15 mouse cellular contexts compared by ENCODE assay signal in genomic region chr10:40649634-40650033, GRCm38 (mm10). TPM values are rescaled to one million over a fixed set of nuclear protein-coding genes. Genes with fewer than 3 reads are reported as not detected.
DNase-seq lines count a peak whose midpoint lies in the region; ATAC-seq and TF ChIP-seq lines count a peak whose summit lies in the region.
"Had no signal": no experiment of that assay in that cellular context is flagged by ENCODE, and none has a peak within 500 bp of the region (broad histone marks: within the 10 kb centered on the region; RNA-seq: fewer than 3 reads in every experiment).

No protein-coding gene starts in this region.

- peak; percentile 48 for TF ChIP-seq CTCF in lung, embryonic 14.5 days (IDR thresholded peaks at IDR 0.05; ENCODE audit: low read depth)
- TF ChIP-seq CTCF in lung, adult 2 months (IDR thresholded peaks at IDR 0.05; ENCODE audit: insufficient read depth, low read length): no peak
- no peak for TF ChIP-seq CTCF in brain, embryonic 14.5 days (IDR thresholded peaks at IDR 0.05; ENCODE audit: borderline replicate concordance, extremely low read depth, insufficient read depth, insufficient read length)

- no peaks in the 10 kb centered on the region for H3K9me3 ChIP-seq in forebrain, embryonic 14.5 days (replicated peaks; ENCODE audit: control insufficient read depth, low read length)
- H3K9me3 ChIP-seq in forebrain, embryonic 10.5 days: peaks cover 23% of the 10 kb centered on the region
- no peaks in the 10 kb centered on the region for H3K9me3 ChIP-seq in lung, embryonic 14.5 days (ENCODE audit: low read depth, low read length)
- H3K9me3 ChIP-seq: embryonic facial prominence, embryonic 13.5 days; limb, embryonic 15.5 days had no signal

- no peaks in the 10 kb centered on the region for H3K36me3 ChIP-seq in forebrain, embryonic 14.5 days (ENCODE audit: control insufficient read depth, insufficient read depth, low read length)
- H3K36me3 ChIP-seq in forebrain, embryonic 10.5 days (replicated peaks): no peaks in the 10 kb centered on the region
- H3K36me3 ChIP-seq in lung, embryonic 14.5 days (ENCODE audit: insufficient read depth): no peaks in the 10 kb centered on the region
- H3K36me3 ChIP-seq: embryonic facial prominence, embryonic 13.5 days; limb, embryonic 15.5 days had no signal

- ATAC-seq in forebrain, embryonic 14.5 days: no peak
- no peak for ATAC-seq in lung, embryonic 14.5 days (ENCODE audit: insufficient read depth)
- ATAC-seq: midbrain, embryonic 16.5 days had no signal

- H3K4me1 ChIP-seq in forebrain, embryonic 14.5 days (ENCODE audit: control insufficient read depth, insufficient read depth, low read length): peaks cover 6% of the 10 kb centered on the region; the same call in 1 of the 2 replicates
- peaks cover 23% of the 10 kb centered on the region for H3K4me1 ChIP-seq in forebrain, embryonic 10.5 days
- H3K4me1 ChIP-seq in lung, embryonic 14.5 days (ENCODE audit: insufficient read depth): no peaks in the 10 kb centered on the region
- no peaks in the 10 kb centered on the region for H3K4me1 ChIP-seq in lung, adult 2 months (ENCODE audit: control insufficient read depth, insufficient read depth, low read length)
- H3K4me1 ChIP-seq: embryonic facial prominence, embryonic 13.5 days; limb, embryonic 15.5 days had no signal

- 25% methylated on average over 4 of the region's 4 CpGs for WGBS in forebrain, embryonic 14.5 days
- 37% methylated on average over 4 of the region's 4 CpGs for WGBS in forebrain, embryonic 10.5 days
- 20% methylated on average over 4 of the region's 4 CpGs for WGBS in lung, embryonic 14.5 days
- WGBS in lung, adult 2 months: 19% methylated on average over 4 of the region's 4 CpGs

- no peak for TF ChIP-seq POLR2A in lung, adult 2 months (IDR thresholded peaks at IDR 0.05; ENCODE audit: borderline replicate concordance, extremely low read depth, low read depth, low read length)
- no peak for TF ChIP-seq POLR2A in brain, embryonic 14.5 days (IDR thresholded peaks at IDR 0.05; ENCODE audit: borderline replicate concordance, extremely low read depth, insufficient read depth, insufficient read length, poor library complexity, severe bottlenecking)

- peak; percentile 76 for DNase-seq in forebrain, embryonic 14.5 days (ENCODE audit: low spot score)
- DNase-seq in forebrain, embryonic 10.5 days (ENCODE audit: extremely low spot score, low spot score): no peak
- peak; percentile 74 for DNase-seq in lung, embryonic 14.5 days
- no peak for DNase-seq in lung, adult 2 months
- peak; percentile 85 for DNase-seq in brain, embryonic 14.5 days (ENCODE audit: low read depth)
- peak; percentile 54 for DNase-seq in retina, postnatal 1 day
- DNase-seq in urinary bladder, postnatal 14 days (ENCODE audit: low spot score): no peak
- DNase-seq in ovary, postnatal 10 days (ENCODE audit: low spot score): no peak
- DNase-seq: adrenal gland, postnatal 36 days; gastrocnemius, postnatal 10 days; heart, postnatal 4 days; kidney, postnatal 14 days had no signal

- no peak overlapping the region for H3K27ac ChIP-seq in forebrain, embryonic 14.5 days (ENCODE audit: low read depth, low read length)
- no peak overlapping the region for H3K27ac ChIP-seq in forebrain, embryonic 10.5 days
- H3K27ac ChIP-seq in lung, embryonic 14.5 days (ENCODE audit: low read depth): no peak overlapping the region
- H3K27ac ChIP-seq: embryonic facial prominence, embryonic 13.5 days; limb, embryonic 15.5 days had no signal

- H3K9ac ChIP-seq in forebrain, embryonic 14.5 days (ENCODE audit: low read length): no peak overlapping the region
- no peak overlapping the region for H3K9ac ChIP-seq in lung, embryonic 14.5 days
- H3K9ac ChIP-seq: embryonic facial prominence, embryonic 13.5 days; limb, embryonic 15.5 days had no signal

- no peaks in the 10 kb centered on the region for H3K27me3 ChIP-seq in forebrain, embryonic 14.5 days (replicated peaks; ENCODE audit: control insufficient read depth, insufficient read depth, low read length)
- no peaks in the 10 kb centered on the region; the same call in 1 of the 2 replicates for H3K27me3 ChIP-seq in forebrain, embryonic 10.5 days (ENCODE audit: poor library complexity, severe bottlenecking)
- no peaks in the 10 kb centered on the region for H3K27me3 ChIP-seq in lung, embryonic 14.5 days (ENCODE audit: insufficient read depth, low read length)
- H3K27me3 ChIP-seq: embryonic facial prominence, embryonic 13.5 days had no signal

- no peak overlapping the region for H3K4me3 ChIP-seq in forebrain, embryonic 14.5 days (ENCODE audit: low read depth, low read length)
- H3K4me3 ChIP-seq in forebrain, embryonic 10.5 days: no peak overlapping the region
- no peak overlapping the region for H3K4me3 ChIP-seq in lung, embryonic 14.5 days (ENCODE audit: low read depth, low read length)
- H3K4me3 ChIP-seq in lung, adult 2 months (replicated peaks; ENCODE audit: extremely low read depth, low read depth, low read length): no peak overlapping the region
- H3K4me3 ChIP-seq: embryonic facial prominence, embryonic 13.5 days; limb, embryonic 15.5 days had no signal

- no peak overlapping the region for H3K4me2 ChIP-seq in forebrain, embryonic 14.5 days (ENCODE audit: low read length)
- H3K4me2 ChIP-seq in lung, embryonic 14.5 days: no peak overlapping the region
- H3K4me2 ChIP-seq: embryonic facial prominence, embryonic 13.5 days; limb, embryonic 15.5 days had no signal

RNA-seq across cellular contexts. Expression of gene Ddo, which starts 19.8 kb away (rescaled TPM):
- 0.75 and 0.79 TPM in 2 replicates for polyA plus RNA-seq in forebrain, embryonic 14.5 days (2014; fragmentation: Nextera tagmentation; extraction: Ambion mirVana)
- polyA plus RNA-seq in forebrain, embryonic 10.5 days (2016; fragmentation: Nextera tagmentation; extraction: Ambion mirVana): 0.14 and 0.26 TPM in 2 replicates
- polyA plus RNA-seq in lung, embryonic 14.5 days (2014; fragmentation: Nextera tagmentation; extraction: Ambion mirVana): 1.8 and 2.7 TPM in 2 replicates
- polyA plus RNA-seq in lung, adult 2 months (2012; rRNA removed): 9.1 and 11.3 TPM in 2 replicates
- polyA plus RNA-seq in brain, embryonic 14.5 days (2012; rRNA removed): 0.69 and 0.83 TPM in 2 replicates

RNA-seq across cellular contexts. Expression of gene Mettl24, which starts 33.4 kb away (rescaled TPM):
- 0.23 and 0.29 TPM in 2 replicates for polyA plus RNA-seq in forebrain, embryonic 14.5 days (2014; fragmentation: Nextera tagmentation; extraction: Ambion mirVana)
- polyA plus RNA-seq in forebrain, embryonic 10.5 days (2016; fragmentation: Nextera tagmentation; extraction: Ambion mirVana): 0.53 and 0.78 TPM in 2 replicates
- 3.5 and 3.6 TPM in 2 replicates for polyA plus RNA-seq in lung, embryonic 14.5 days (2014; fragmentation: Nextera tagmentation; extraction: Ambion mirVana)
- polyA plus RNA-seq in lung, adult 2 months (2012; rRNA removed): 16.9 and 18.2 TPM in 2 replicates
- polyA plus RNA-seq in brain, embryonic 14.5 days (2012; rRNA removed): 0.19 and 0.26 TPM in 2 replicates

Comparison
In these comparisons a context has a peak if more than half of its experiments do, and no peak if none do; other contexts are left out.
1. DNase-seq: peak in forebrain, embryonic 14.5 days (single experiment), lung, embryonic 14.5 days (single experiment), brain, embryonic 14.5 days (single experiment) and retina, postnatal 1 day (single experiment); none in forebrain, embryonic 10.5 days (single experiment), lung, adult 2 months (single experiment), urinary bladder, postnatal 14 days (single experiment) and ovary, postnatal 10 days (single experiment).